Mouse (Mus musculus) frontal cortex, adult 2 months (tissue): ENCODE measurements around the gene Snrnp27. TPM values are rescaled to one million over a fixed set of nuclear protein-coding genes. Genes with fewer than 3 reads are reported as not detected.

Source experiments
- DNase-seq, 2 experiments: peaks; one replicate each; pipeline ENCODE4 v3.0.0; 2022; ENCODE audit warnings: low spot score in 1 of 2; ENCODE audit errors: extremely low spot score in 1 of 2
- polyA plus RNA-seq: library from polyadenylated mRNA; depleted of rRNA; stranded (reverse); fragments of >200 nt; gene quantifications from 2 replicates; pipeline ENCODE4 v1.2.3, GENCODE M21; 2012

Snrnp27 gene
- polyA plus RNA-seq, 1 experiment: 53.3 TPM

- DNase-seq: no peak
Observed at GRCm38 (mm10) chr6:86665560-86666307, 18.6 kb downstream of the Snrnp27 start.

GRCm38 (mm10) chr6:86665076-86665475, 19.2 kb downstream of the Snrnp27 start:
- DNase-seq: no peak

GRCm38 (mm10) chr6:86660161-86660877, 24.0 kb downstream of the Snrnp27 start:
- no peak for DNase-seq

- no peak for DNase-seq
Observed at GRCm38 (mm10) chr6:86658501-86658900, 25.8 kb downstream of the Snrnp27 start.

GRCm38 (mm10) chr6:86654270-86654916, 29.9 kb downstream of the Snrnp27 start:
- DNase-seq: no peak

- no peak for DNase-seq
Observed at GRCm38 (mm10) chr6:86653026-86653425, 31.3 kb downstream of the Snrnp27 start.

GRCm38 (mm10) chr6:86646143-86646542, 38.2 kb downstream of the Snrnp27 start:
- DNase-seq: no peak

GRCm38 (mm10) chr6:86645551-86645950, 38.8 kb downstream of the Snrnp27 start:
- no peak for DNase-seq

GRCm38 (mm10) chr6:86644775-86645400, 39.4 kb downstream of the Snrnp27 start:
- DNase-seq: no peak

GRCm38 (mm10) chr6:86641716-86642115, 42.6 kb downstream of the Snrnp27 start:
- DNase-seq: no peak

- DNase-seq: no peak
Observed at GRCm38 (mm10) chr6:86640776-86641175, 43.5 kb downstream of the Snrnp27 start.

GRCm38 (mm10) chr6:86640161-86640560, 44.2 kb downstream of the Snrnp27 start:
- no peak for DNase-seq

GRCm38 (mm10) chr6:86639180-86640160, 44.9 kb downstream of the Snrnp27 start:
- DNase-seq: no peak

- no peak for DNase-seq
Observed at GRCm38 (mm10) chr6:86638434-86638833, 45.9 kb downstream of the Snrnp27 start.

- no peak for DNase-seq
Observed at GRCm38 (mm10) chr6:86637860-86638259, 46.5 kb downstream of the Snrnp27 start.

GRCm38 (mm10) chr6:86637171-86637835, 47.0 kb downstream of the Snrnp27 start:
- no peak for DNase-seq

- DNase-seq: no peak
Observed at GRCm38 (mm10) chr6:86636495-86636894, 47.8 kb downstream of the Snrnp27 start.

GRCm38 (mm10) chr6:86630141-86630540, 54.2 kb downstream of the Snrnp27 start:
- peak in 1 of 2 experiments; percentile 19 for DNase-seq

- no peak for DNase-seq
Observed at GRCm38 (mm10) chr6:86627946-86628345, 56.4 kb downstream of the Snrnp27 start, which contains the start of gene Asprv1. Gene Asprv1 (plus strand): TSS chr6:86628164.
